Mouse (Mus musculus) erythroblast, embryonic 14.5 days (primary cell): ENCODE data around the gene Slc47a1. TPM values are rescaled to one million over a fixed set of nuclear protein-coding genes. Genes with fewer than 3 reads are reported as not detected.

Experiments used
- H3K27me3 ChIP-seq: 2 replicates; pipeline ENCODE4 v1.6.1; 2012; ENCODE audit warnings: inconsistent platforms; ENCODE audit not compliant: control insufficient read depth
- H3K36me3 ChIP-seq: 2 replicates; pipeline ENCODE4 v1.6.1; 2012; ENCODE audit warnings: mild to moderate bottlenecking, inconsistent platforms; ENCODE audit not compliant: control insufficient read depth
- H3K4me1 ChIP-seq: 2 replicates; pipeline ENCODE4 v1.6.1; 2012; ENCODE audit warnings: inconsistent platforms; ENCODE audit not compliant: control insufficient read depth
- H3K4me3 ChIP-seq: replicated peaks from 2 replicates; pipeline ENCODE3; 2012; ENCODE audit warnings: moderate library complexity, mild to moderate bottlenecking, inconsistent platforms
- H3K9me3 ChIP-seq: 2 replicates; pipeline ENCODE4 v1.6.1; 2012; ENCODE audit warnings: low read length, inconsistent platforms, mixed read lengths; ENCODE audit not compliant: control insufficient read depth
- GATA1 ChIP-seq: IDR thresholded peaks from 2 replicates; pipeline ENCODE4 v1.6.1; 2012; ENCODE audit warnings: low read length, inconsistent platforms, mixed read lengths
- TAL1 ChIP-seq: IDR thresholded peaks from 3 replicates; pipeline ENCODE4 v1.6.1; 2012; ENCODE audit warnings: low read length, inconsistent platforms, mixed read lengths
- polyA plus RNA-seq: library from polyadenylated mRNA; stranded (reverse); fragments of >175 nt; gene quantifications from 2 replicates; pipeline ENCODE4 v1.2.3, GENCODE M21; 2012

The Slc47a1 gene
- polyA plus RNA-seq, 1 experiment, result not detected

DNA sequence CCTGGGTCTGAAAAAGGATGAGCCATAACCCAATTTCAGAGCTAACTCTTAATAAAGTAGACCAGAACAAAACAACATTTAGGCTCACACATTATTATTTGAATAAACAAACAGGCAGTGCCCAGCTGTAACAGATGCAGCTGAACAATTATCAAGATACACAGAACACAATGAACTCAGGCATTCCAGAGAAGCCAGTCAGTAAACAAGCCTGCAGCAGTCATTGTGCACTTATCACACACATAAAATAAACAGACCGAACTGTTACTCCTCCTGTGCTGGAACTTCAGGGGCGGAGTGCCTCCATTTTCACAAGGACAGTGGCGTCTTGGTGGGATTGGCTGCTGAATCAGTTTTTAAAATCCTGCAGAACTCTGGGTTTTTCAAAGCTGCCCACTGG is 83.7 kb downstream of the Slc47a1 start:
- H3K4me1 ChIP-seq, result no peaks in the 10 kb centered on the region
- TF ChIP-seq GATA1 (no peak), TAL1 (no peak)

More for the DNA sequence above, 83.7 kb downstream of the Slc47a1 start:
- Histone ChIP-seq H3K36me3 (no peaks in the 10 kb centered on the region), H3K9me3 (no peaks in the 10 kb centered on the region), H3K4me3 (no peak overlapping the region), H3K27me3 (no peaks in the 10 kb centered on the region)

Other genes starting within 250 kb of the Slc47a1 start
- gene Usp22, start 203.3 kb downstream of the Slc47a1 start, polyA plus RNA-seq, result 0.28 and 0.31 TPM in 2 replicates
- gene Aldh3a1, start 170.8 kb downstream of the Slc47a1 start, polyA plus RNA-seq, result not detected in 2 replicates
- 0.12 TPM in 1 of 2 replicates, not detected in the other for gene Aldh3a2, start 110.9 kb downstream of the Slc47a1 start, polyA plus RNA-seq
- not detected in 2 replicates for gene Slc47a2, start 35.5 kb downstream of the Slc47a1 start, polyA plus RNA-seq
- not detected in 2 replicates for gene Rnf112, start 75.8 kb upstream of the Slc47a1 start, polyA plus RNA-seq
- gene Mfap4, start 107.1 kb upstream of the Slc47a1 start, polyA plus RNA-seq, result not detected in 2 replicates
- 1.6 and 1.7 TPM in 2 replicates for gene Mapk7, start 116.1 kb upstream of the Slc47a1 start, polyA plus RNA-seq
- 0.41 and 0.48 TPM in 2 replicates for gene B9d1, start 126.8 kb upstream of the Slc47a1 start, polyA plus RNA-seq
- 0.06 TPM in 1 of 2 replicates, not detected in the other for gene Epn2, start 201.3 kb upstream of the Slc47a1 start, polyA plus RNA-seq